Mouse (Mus musculus) monocyte, adult 5-6 weeks (primary cell): Measurements from ENCODE around the gene Slc7a1. TPM values are rescaled to one million over a fixed set of nuclear protein-coding genes. Genes with fewer than 3 reads are reported as not detected.

ENCODE experiments used
- ATAC-seq: fragments of 153-309, 156-312 bp; replicated peaks from 2 replicates; pipeline ENCODE4 v1.8.0; 2017; ENCODE audit warnings: mild to moderate bottlenecking; ENCODE audit not compliant: low TSS enrichment, insufficient number of reproducible peaks, severe bottlenecking, poor library complexity, low FRiP score
- total RNA-seq: library from RNA; stranded (forward); fragments of 200-1000, 200-491, 200-594 nt; gene quantifications from 3 replicates; pipeline ENCODE4 v1.2.3, GENCODE M21; 2017

Slc7a1 gene
- 18.7 to 39.0 TPM (median 26.6 TPM) in 3 replicates for total RNA-seq

DNA sequence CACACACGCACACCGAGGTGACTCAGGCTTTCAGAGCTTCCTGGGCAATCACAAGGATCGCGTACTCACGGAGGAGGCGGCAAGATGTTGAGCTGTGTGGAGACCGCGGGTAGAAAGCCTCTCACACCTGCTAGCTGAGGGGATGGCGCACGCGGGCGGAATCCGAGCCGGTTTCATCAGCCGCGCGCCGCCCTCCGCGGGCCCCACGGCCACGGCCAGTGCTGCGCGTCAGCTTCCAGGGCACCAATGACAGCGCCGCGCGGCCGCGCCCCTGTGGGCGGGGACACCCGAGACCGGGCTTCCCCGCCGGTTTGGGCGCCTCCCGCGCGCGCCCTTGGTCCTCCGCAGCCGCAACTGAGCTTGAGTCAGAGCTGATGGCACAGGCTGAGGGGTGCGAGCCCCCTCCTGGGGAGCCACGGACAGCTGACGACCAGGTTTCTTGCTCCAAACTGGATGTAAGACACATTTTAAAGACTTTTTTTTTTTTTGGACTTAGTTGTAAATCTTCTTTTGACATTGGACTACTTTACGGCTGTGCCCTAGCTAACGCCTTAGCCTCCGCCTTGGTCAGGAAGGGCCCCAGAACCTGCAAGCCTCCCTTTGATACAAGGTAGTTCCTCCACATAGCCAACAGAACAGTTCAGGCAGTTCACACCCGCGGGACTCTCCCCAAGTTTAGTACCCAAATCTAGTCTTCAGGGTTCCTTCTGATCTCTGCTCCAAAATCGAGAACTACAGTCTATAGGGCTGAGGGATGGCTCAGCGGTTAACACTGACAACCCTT is at the start of gene Slc7a1:
Gene Slc7a1 (minus strand): TSS at position 245 of the 784 bp plus-strand sequence.
- peak; percentile 67 for ATAC-seq

DNA sequence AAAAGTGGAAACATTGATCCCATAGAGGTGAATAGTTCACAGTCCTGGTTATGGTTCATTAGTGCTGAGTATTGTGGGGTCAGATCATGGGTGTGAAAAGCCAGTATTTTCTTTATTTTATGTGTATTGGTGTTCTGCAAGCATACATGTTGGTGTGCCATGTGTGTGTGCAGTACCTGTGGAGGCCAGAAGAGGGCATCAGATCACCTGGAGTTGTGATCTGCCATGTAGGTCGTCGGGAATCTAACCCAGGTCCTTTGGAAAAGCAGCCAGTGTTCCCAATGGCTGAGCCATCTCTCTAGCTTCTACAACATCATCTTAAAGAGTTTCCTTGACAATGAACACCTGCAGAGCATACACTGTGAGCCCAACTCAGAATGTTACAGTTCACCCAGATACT is 45.3 kb upstream of the Slc7a1 start:
- no peak for ATAC-seq

DNA sequence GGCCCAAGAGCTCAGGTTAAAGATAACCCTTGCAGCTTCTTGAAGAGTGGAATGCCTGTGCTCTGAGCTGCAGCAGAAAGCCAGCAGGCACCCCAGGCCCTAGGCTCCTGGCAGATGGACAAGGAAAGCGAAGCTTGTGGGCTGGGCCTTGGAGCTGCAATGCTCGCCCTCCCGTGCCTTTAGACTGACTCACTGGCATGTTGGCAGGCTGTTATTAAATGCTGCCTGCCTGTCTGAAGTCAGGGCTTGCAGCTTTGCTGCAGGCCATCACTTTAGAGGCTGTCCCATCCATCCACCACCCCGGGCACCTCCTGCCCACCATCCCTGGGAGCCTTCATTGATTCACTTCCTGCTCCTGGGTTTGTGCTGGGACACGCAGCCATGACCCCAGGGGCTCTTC is 44.0 kb upstream of the Slc7a1 start:
- ATAC-seq, result no peak

DNA sequence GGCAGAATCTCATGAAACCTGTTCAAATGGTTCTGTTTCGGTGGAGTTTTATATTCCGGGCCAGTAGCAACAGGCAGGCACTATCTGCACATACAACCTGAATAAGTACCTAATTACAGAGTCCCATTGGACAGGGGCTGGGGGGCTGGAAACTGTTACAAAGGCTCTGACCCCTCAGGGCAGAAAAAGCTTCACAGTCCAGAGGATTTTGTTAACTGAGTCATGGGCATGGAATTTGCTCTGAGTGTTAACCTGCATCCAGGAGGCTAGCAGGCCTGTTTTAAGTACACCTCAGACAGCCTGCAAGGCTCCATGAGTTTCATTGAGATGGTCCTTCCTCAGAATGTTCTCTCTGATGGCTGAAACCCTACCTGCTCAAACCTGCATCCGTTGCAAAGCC is 36.0 kb upstream of the Slc7a1 start:
- no peak for ATAC-seq

DNA sequence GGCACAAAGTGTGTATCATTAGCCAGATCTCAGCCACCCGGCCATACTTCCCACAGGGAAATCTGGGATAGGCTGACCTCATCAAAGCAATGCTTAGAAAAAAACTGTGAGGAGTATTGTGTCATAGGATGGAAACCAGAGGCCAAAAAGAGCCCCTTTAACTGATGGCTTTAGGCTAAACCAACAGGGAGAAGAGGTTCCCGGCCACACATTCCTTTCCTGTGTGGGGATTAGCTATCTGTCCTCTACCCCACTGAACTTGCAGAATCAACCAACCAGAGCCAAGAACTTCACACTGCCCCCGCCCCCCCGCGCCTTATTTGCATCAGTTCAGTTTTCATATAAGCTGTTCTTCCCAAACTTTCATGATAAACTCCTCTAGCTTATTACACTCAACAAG is 32.4 kb upstream of the Slc7a1 start:
- ATAC-seq, result no peak

DNA sequence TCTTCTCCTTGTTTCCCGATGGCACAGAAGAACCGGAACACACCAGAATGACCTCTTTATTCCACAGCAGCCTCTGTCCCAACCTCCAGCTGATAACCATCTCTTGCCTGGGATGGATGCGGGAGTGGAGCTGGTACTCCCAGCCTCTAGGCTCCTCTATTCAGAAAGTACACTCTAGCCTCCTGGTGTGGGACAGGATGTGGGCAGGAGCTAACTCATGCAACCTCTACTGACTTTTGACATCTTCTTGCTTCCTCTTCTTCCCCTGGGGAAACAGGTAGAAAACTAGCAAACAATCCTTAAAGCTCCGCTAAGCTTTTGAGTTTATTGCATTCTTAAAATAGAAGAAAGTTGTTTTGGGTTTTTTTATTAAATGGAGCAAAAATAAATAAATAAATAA is 29.1 kb upstream of the Slc7a1 start:
- ATAC-seq, result no peak

DNA sequence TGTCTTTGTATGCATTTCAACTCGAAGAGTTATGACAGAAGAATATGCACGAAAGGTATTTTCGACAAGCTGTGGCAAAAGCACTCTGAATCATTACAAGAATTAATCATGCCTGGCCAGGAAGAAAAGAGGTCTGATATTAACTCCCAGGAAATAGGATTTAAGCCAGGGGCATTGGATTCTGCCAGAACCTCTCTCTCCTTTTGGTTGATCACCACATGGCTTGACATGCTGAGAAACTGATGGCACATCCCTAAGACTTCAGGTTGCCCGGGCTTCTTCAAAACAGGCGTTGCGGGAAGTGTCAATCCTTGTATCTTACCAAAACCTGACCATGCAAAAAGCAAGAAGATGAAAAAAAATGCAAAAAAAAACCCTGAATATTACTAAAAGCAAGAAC is 25.4 kb upstream of the Slc7a1 start:
- ATAC-seq, result no peak

DNA sequence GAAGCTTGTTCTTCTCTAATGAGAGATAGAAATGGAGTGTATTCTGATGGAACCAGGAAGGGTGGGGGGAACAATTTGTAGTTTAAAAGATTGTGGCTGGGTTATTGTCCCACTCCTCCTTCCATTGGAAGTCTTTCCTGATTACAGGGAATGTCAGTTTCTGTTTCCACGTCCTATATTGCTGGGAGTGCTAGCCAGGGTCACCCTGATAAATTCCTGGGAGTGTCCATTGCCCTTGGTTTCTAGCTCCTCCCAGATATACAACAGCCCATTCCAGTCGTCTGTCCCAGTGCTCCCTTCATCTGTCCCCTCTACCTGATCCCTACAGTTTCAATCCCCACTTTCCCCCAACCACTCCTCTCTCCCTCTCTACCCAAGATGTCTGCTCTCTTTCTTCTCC is 21.6 kb upstream of the Slc7a1 start:
- no peak for ATAC-seq

DNA sequence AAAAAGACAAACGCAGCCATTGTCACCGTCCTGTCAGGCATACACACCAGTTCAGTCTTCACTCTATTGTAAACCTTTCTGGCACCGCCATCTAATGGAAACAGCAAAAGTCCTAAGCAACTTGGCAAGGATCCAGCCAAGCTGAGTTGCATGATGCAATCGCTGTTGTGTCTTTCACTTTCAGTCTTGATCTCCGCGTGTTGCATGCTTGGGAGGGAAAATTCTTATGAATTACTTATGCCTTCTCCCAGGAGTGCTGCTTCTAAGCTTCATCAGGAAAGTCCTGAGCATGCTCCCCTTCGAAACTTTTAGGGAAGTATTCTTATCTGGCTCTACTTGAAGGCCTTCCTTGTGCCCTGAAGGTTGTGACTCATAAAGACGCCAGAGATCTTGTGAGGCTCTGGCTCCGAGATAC is 19.4 kb upstream of the Slc7a1 start:
- no peak; the same call in 1 of the 2 replicates for ATAC-seq

DNA sequence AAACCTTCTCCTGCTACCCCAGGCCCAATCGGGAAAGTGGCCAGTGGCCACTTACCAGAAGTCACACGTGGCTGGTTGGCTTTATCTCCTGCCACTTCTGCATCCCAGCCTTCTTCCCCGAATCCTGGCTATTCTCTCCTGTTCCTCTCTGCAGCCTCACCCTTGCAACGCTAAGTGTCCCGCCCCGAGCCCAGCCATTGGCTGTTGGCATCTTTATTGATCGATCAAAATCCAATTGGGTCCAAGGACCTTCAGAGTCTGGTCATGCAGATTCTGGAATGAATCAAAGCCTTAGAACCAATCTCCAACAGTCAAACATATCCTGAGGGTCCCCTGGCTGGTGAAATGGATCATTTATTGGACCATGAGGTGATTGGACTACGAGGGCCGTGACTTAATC is 18.7 kb upstream of the Slc7a1 start:
- no peak for ATAC-seq

DNA sequence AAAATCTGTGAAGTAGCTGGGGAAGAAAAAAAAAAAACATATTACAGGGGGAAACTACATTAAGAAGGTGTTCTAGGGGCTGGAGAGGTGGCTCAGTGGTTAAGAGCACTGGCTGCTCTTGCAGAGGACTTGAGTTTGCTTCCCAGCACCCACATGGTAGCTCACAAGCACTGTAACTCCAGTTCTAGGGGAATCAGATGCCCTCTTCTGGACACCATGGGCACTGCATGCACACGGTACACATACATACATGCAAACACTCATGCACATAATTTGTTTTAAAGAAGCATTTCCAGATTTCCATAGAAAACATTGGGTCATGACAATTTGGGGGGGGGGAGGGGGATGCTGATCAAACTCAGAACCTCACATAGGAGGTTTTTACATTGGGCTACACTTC is 18.1 kb upstream of the Slc7a1 start:
- no peak for ATAC-seq

DNA sequence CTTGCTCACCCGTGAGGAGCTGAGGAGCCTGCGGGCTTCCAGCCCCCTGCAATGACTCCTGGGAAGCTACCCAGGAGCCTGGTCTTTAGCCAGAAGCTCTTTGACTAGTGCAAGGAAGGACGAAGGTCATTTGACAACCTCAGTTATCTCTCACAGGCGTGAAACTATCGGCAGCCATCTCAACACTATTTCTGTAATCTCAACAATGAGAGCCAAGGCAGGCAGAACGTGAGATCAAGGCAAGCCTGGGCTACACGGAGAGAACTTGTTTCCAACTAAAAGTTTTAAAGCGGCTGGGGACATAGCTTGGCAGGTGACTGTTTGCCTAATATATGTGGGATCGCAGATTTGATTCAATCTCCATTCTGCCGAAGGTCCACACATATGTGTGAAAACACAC is 16.8 kb upstream of the Slc7a1 start:
- no peak for ATAC-seq

DNA sequence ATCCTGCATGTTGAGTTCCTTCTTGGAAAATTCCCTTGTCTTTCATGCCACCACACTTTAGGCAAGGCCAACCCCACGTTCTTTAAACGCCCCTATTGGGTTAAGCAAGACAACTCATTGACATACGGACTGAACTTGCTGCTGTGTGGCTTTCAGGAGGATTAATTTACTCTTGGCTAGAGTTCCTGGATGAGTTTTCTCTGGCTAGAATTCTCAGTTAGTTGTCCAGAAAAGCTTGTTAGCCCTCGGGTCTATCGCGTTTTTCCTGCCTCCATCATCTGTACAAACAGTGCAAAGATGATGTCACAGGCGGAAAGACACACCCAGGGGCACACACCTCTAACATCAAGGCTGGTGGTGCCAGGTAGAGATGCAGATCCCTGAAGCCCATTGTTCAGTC is 14.5 kb upstream of the Slc7a1 start:
- ATAC-seq, result no peak

DNA sequence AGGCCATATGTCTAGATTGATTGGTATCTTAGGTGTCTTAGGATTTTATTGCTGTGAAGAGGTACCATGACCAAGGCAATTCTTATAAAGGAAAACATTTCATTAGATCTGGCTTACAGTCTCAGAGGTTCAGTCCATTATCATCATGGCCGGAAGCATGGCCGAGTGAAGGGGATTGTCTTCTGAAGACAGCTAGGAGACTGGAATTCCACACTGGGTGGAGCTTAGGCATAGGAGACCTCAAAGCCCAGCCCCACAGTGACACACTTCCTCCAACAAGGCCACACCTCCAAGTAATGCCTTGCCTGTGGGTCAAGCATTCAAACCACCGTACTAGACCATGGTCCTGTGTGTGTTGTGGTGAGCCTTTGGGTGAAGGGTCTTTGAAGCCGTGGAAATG is 12.8 kb upstream of the Slc7a1 start:
- no peak for ATAC-seq

DNA sequence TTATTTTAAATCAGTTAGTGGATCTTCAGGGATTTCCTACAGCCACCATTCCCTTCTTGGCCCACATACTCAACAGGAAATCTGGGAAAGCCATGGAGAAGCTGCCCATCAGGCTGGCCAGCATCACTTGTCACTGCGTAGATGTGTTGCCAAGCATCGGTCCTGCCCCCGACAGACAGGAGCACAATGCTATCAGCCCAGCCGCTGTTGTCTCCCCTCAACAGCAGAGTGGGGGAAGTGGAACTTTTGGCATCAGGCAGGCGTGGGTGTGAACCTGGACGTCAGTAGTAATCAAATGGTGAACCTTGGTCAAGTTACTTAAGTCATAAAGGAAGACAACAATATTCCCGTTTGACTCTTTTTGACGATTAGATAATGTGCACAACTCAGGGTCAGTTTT is 9.8 kb upstream of the Slc7a1 start:
- ATAC-seq, result no peak

DNA sequence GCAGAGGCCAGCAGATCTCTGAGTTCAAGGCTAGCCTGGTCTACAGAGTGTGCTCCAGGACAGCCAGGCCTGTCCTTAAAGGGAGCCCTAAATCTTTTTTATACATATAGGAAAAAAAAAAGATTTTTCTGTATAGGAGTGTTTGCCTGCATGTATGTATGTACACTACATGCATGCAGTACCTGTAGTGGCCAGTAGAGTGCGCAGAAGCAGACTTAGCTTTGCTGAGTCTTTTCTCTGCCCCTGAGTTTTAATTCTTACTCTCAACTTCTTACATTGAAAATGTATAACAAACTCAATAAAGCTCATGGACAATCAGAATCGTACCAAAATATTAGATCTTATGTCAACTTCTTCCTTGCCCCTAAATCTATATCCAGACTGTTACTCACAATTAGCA is 7.2 kb upstream of the Slc7a1 start:
- no peak for ATAC-seq

DNA sequence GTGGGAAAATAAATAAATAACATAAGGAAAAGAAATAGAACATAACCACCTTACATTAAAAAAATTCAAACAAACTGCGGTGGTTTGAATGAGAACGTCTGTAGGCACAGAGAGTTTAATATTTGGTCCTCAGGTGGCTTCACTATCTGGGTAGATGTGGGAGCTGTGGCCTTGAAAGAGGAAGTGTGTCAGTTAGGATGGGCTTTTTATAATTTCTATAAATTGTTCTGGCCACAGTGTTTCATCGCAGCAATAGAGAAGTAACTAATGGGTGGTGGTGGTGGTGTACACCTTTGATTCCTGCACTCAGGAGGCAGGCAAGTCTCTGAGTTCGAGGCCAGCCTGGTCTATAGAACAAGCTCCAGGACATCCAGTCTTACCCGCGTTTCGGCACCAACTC is 4.8 kb upstream of the Slc7a1 start:
- ATAC-seq, result no peak

DNA sequence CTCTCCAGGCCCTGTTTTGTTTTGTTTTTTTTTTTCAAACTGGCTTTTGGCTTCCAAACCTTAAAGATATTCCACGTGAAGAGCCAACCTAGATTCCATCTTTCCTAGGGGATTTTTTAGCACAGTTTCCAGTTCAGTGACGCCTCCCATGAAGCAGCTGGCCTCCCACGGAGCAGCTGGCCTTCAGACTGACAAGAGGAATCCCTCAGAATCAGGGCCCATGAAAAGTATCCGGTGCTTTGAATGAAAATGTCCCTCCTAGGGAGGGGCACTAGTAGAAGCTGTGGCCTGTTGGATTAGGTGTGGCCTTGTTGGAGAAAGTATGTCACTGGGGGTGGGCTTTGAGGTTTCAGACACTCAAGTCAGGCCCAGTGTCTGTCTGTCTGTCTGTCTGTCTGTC is 2.9 kb upstream of the Slc7a1 start:
- ATAC-seq, result no peak

DNA sequence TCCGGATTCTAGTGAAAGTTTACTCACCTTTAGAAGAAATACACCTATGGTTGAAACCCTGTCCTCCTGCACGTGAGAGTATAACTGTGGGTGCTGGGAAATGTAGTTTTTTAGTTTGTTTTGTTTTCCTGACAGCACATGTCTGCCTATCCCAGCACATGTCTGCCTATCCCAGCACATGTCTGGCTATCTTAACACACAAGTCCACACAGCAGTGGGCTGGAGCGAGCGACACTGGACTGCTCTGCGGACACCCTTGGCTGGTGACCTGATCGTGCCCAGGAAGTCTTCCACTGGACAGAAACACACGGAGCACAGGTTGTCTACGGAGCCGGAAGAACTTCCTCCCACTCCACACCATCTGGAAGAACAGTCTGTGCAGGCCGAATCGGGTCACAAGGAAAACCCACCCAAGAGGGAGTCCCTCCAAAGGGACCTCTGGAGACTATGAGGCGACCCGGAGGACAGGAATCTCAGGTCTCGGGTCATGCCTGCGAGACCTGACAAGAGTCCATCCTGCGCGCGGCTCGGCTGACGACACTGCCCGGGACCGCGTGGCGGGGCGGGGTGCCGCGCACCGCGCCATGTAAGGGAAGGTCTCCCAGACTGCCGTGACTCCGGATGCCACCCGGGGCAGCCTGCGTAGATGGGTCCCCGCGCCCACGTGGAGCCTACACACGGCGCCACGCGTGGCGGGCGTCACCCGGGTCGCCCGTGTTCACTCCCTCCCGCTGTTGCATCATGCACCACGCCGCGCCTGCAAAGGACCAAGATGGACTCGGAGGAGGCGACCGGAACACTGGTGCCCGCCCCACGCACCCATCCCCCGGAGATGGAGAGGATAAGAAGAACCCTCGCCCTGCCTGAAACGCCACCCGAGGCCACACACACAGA is 691 bp downstream of the Slc7a1 start:
- ATAC-seq, result peak; percentile 76

DNA sequence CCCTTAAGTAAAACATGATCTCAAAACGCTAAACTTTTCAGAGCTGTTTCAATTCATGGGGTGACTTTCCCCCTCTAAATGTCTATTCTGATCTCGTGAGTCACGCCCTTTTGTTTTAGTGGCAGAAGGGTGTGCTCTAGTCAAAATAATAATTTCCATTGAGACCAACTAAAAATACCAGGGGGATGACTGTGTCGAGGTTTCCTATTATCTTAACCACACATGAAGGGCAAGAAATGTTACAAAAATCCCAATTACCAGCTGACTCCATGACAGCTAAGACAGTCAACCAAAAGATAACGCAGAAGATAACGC is 1.3 kb downstream of the Slc7a1 start:
- ATAC-seq, result no peak
